Mouse (Mus musculus) ES-E14 (cell line): Measurements from ENCODE around the gene Bcl2l11.

ENCODE experiments used
- HCFC1 ChIP-seq: IDR thresholded peaks from 2 replicates; pipeline ENCODE4 v1.6.1; 2012; ENCODE audit warnings: low read length, inconsistent platforms, borderline replicate concordance; ENCODE audit not compliant: insufficient read depth
- MAFK ChIP-seq: IDR thresholded peaks from 2 replicates; pipeline ENCODE4 v1.6.1; 2014; ENCODE audit warnings: mild to moderate bottlenecking, low read depth, low read length, inconsistent platforms; ENCODE audit not compliant: insufficient read depth

- no peak for TF ChIP-seq HCFC1
- peak; percentile 60; the same call in 1 of the 2 replicates for TF ChIP-seq MAFK
Measured at GRCm38 (mm10) chr2:128166623-128167423, 41.0 kb downstream of the Bcl2l11 start.
